In genomic region chr4:133250609-133251008, GRCm38 (mm10) we compare ENCODE assay signal across 8 mouse cellular contexts. TPM values are rescaled to one million over a fixed set of nuclear protein-coding genes. Genes with fewer than 3 reads are reported as not detected.
A peak's percentile ranks its signal among the peaks of the same experiment; 100 is the strongest.
DNase-seq lines count a peak whose midpoint lies in the region; ATAC-seq and TF ChIP-seq lines count a peak whose summit lies in the region.

No protein-coding gene starts in this region.

- TF ChIP-seq POLR2A in cerebellum, adult 2 months (IDR thresholded peaks at IDR 0.05; ENCODE audit: borderline replicate concordance, insufficient read depth, low read length), result no peak
- no peak for TF ChIP-seq POLR2A in lung, adult 2 months (IDR thresholded peaks at IDR 0.05; ENCODE audit: borderline replicate concordance, extremely low read depth, low read depth, low read length)

- H3K9me3 ChIP-seq in neural tube, embryonic 15.5 days (replicated peaks), result no peaks in the 10 kb centered on the region

- peak overlapping the region; percentile 36 for H3K4me3 ChIP-seq in cerebellum, adult 2 months (replicated peaks; ENCODE audit: insufficient read depth, low read depth, low read length)
- peak overlapping the region; percentile 49 for H3K4me3 ChIP-seq in layer of hippocampus, adult 2 months
- no peak overlapping the region for H3K4me3 ChIP-seq in lung, adult 2 months (replicated peaks; ENCODE audit: extremely low read depth, low read depth, low read length)
- peak overlapping the region; percentile 31 for H3K4me3 ChIP-seq in neural tube, embryonic 15.5 days (replicated peaks)

- H3K36me3 ChIP-seq in neural tube, embryonic 15.5 days, result no peaks in the 10 kb centered on the region

- ATAC-seq in hematopoietic stem cell, adult 5-6 weeks (replicated peaks in 1 of 2; ENCODE audit: insufficient read depth in 1 of 2, low FRiP score in 2 of 2, low TSS enrichment in 1 of 2, low read depth in 1 of 2, poor library complexity in 2 of 2, severe bottlenecking in 2 of 2), result peak; percentile 56 to 57; a peak in 2 of 4 replicates
- 0 out of 2 replicates have a peak, but pooled peaks have one; percentile 31 for ATAC-seq in neural tube, embryonic 15.5 days (ENCODE audit: low FRiP score)

- peak overlapping the region; percentile 55 for H3K4me2 ChIP-seq in neural tube, embryonic 15.5 days

- TF ChIP-seq CTCF in cerebellum, adult 2 months (IDR thresholded peaks at IDR 0.05; ENCODE audit: borderline replicate concordance, insufficient read depth, low read depth, low read length), result peak; percentile 86
- TF ChIP-seq CTCF in layer of hippocampus, adult 2 months (conservative IDR thresholded peaks at IDR 0.05), result peak; percentile 96
- TF ChIP-seq CTCF in lung, adult 2 months (IDR thresholded peaks at IDR 0.05; ENCODE audit: insufficient read depth, low read length), result peak; percentile 57

- H3K27me3 ChIP-seq in cerebellum, adult 2 months (ENCODE audit: control insufficient read depth, insufficient read depth, low read length), result no peaks in the 10 kb centered on the region
- peaks cover 84% of the 10 kb centered on the region for H3K27me3 ChIP-seq in neural tube, embryonic 15.5 days (replicated peaks)

- H3K9ac ChIP-seq in neural tube, embryonic 15.5 days (replicated peaks), result peak overlapping the region; percentile 38; the same call in 1 of the 2 replicates

- H3K27ac ChIP-seq in cerebellum, adult 2 months (ENCODE audit: insufficient read depth, low read length), result no peak overlapping the region
- H3K27ac ChIP-seq in layer of hippocampus, adult 2 months, result no peak overlapping the region
- H3K27ac ChIP-seq in neural tube, embryonic 15.5 days (replicated peaks), result no peak overlapping the region

- 1% methylated on average over 22 of the region's 22 CpGs for WGBS in cerebellum, adult 2 months
- 12% methylated on average over 22 of the region's 22 CpGs for WGBS in lung, adult 2 months
- 2% methylated on average over 22 of the region's 22 CpGs for WGBS in neural tube, embryonic 15.5 days

- DNase-seq in ES-CJ7 (ENCODE audit: low read depth, low spot score), result peak; percentile 79
- peak; percentile 86 to 92 for DNase-seq in cerebellum, adult 2 months
- DNase-seq in forelimb bud, embryonic 11.5 days (ENCODE audit: low read depth, low spot score), result peak; percentile 72
- DNase-seq in layer of hippocampus, adult 2 months (ENCODE audit: low spot score in 2 of 2), result peak; percentile 76 to 91
- peak; percentile 86 for DNase-seq in lung, adult 2 months
- DNase-seq in testis, postnatal 14 days (ENCODE audit: low spot score), result peak; percentile 82

- H3K4me1 ChIP-seq in cerebellum, adult 2 months (ENCODE audit: control insufficient read depth, insufficient read depth, low read length), result no peaks in the 10 kb centered on the region
- peaks cover 5% of the 10 kb centered on the region; the same call in 1 of the 2 replicates for H3K4me1 ChIP-seq in lung, adult 2 months (ENCODE audit: control insufficient read depth, insufficient read depth, low read length)
- H3K4me1 ChIP-seq in neural tube, embryonic 15.5 days, result peaks cover 12% of the 10 kb centered on the region

RNA-seq across cellular contexts. Expression of gene Map3k6, which starts 10.0 kb away (rescaled TPM):
- polyA plus RNA-seq in cerebellum, adult 2 months (2012; rRNA removed), result 4.0 and 4.7 TPM in 2 replicates
- 1.8 and 3.5 TPM in 2 replicates for total RNA-seq in hematopoietic stem cell, adult 5-6 weeks (2017)
- 10 to 100 TPM in 1 of 2 experiments, 1 to 10 TPM in 1; 5.8 to 10.5 TPM for total RNA-seq in layer of hippocampus, adult 2 months (2021)
- polyA plus RNA-seq in lung, adult 2 months (2012; rRNA removed), result 27.9 and 38.2 TPM in 2 replicates
- polyA plus RNA-seq in neural tube, embryonic 15.5 days (2015; fragmentation: Nextera tagmentation; extraction: Ambion mirVana), result 3.0 and 4.0 TPM in 2 replicates

RNA-seq across cellular contexts. Expression of gene Sytl1, which starts 12.3 kb away (rescaled TPM):
- 0.59 and 0.60 TPM in 2 replicates for polyA plus RNA-seq in cerebellum, adult 2 months (2012; rRNA removed)
- total RNA-seq in hematopoietic stem cell, adult 5-6 weeks (2017), result 7.2 and 20.1 TPM in 2 replicates
- total RNA-seq in layer of hippocampus, adult 2 months (2021), result under 1 TPM; 0.20 to 0.34 TPM
- 7.4 and 23.0 TPM in 2 replicates for polyA plus RNA-seq in lung, adult 2 months (2012; rRNA removed)
- 0.20 and 6.0 TPM in 2 replicates for polyA plus RNA-seq in neural tube, embryonic 15.5 days (2015; fragmentation: Nextera tagmentation; extraction: Ambion mirVana)

RNA-seq across cellular contexts. Expression of gene Tmem222, which starts 27.0 kb away (rescaled TPM):
- polyA plus RNA-seq in cerebellum, adult 2 months (2012; rRNA removed), result 152 and 153 TPM in 2 replicates
- total RNA-seq in hematopoietic stem cell, adult 5-6 weeks (2017), result 11.6 and 21.5 TPM in 2 replicates
- total RNA-seq in layer of hippocampus, adult 2 months (2021), result 10 to 100 TPM; 89.1 to 94.4 TPM
- polyA plus RNA-seq in lung, adult 2 months (2012; rRNA removed), result 58.1 and 71.6 TPM in 2 replicates
- 115 and 117 TPM in 2 replicates for polyA plus RNA-seq in neural tube, embryonic 15.5 days (2015; fragmentation: Nextera tagmentation; extraction: Ambion mirVana)

RNA-seq across cellular contexts. Expression of gene Gpr3, which starts 38.3 kb away (rescaled TPM):
- 10.1 and 10.9 TPM in 2 replicates for polyA plus RNA-seq in cerebellum, adult 2 months (2012; rRNA removed)
- 0.25 and 0.50 TPM in 2 replicates for total RNA-seq in hematopoietic stem cell, adult 5-6 weeks (2017)
- 1 to 10 TPM; 5.0 to 5.3 TPM for total RNA-seq in layer of hippocampus, adult 2 months (2021)
- 0.18 and 0.60 TPM in 2 replicates for polyA plus RNA-seq in lung, adult 2 months (2012; rRNA removed)
- polyA plus RNA-seq in neural tube, embryonic 15.5 days (2015; fragmentation: Nextera tagmentation; extraction: Ambion mirVana), result 1.3 and 2.5 TPM in 2 replicates

RNA-seq across cellular contexts. Expression of gene Cd164l2, which starts 38.7 kb away (rescaled TPM):
- 7.4 and 10.9 TPM in 2 replicates for polyA plus RNA-seq in cerebellum, adult 2 months (2012; rRNA removed)
- total RNA-seq in hematopoietic stem cell, adult 5-6 weeks (2017), result not detected in 2 replicates
- total RNA-seq in layer of hippocampus, adult 2 months (2021), result 1 to 10 TPM; 2.3 to 4.2 TPM
- polyA plus RNA-seq in lung, adult 2 months (2012; rRNA removed), result 2.8 and 4.3 TPM in 2 replicates
- polyA plus RNA-seq in neural tube, embryonic 15.5 days (2015; fragmentation: Nextera tagmentation; extraction: Ambion mirVana), result 2.6 and 3.9 TPM in 2 replicates
